Mouse (Mus musculus): ENCODE results near the gene Fndc5. TPM values are rescaled to one million over a fixed set of nuclear protein-coding genes. Genes with fewer than 3 reads are reported as not detected.
A peak's percentile ranks its signal among the peaks of the same experiment; 100 is the strongest.

Gene Fndc5
- total and polyA plus RNA-seq, 2 experiments from 2014 or later: 19.6 to 38.4 TPM

DNA sequence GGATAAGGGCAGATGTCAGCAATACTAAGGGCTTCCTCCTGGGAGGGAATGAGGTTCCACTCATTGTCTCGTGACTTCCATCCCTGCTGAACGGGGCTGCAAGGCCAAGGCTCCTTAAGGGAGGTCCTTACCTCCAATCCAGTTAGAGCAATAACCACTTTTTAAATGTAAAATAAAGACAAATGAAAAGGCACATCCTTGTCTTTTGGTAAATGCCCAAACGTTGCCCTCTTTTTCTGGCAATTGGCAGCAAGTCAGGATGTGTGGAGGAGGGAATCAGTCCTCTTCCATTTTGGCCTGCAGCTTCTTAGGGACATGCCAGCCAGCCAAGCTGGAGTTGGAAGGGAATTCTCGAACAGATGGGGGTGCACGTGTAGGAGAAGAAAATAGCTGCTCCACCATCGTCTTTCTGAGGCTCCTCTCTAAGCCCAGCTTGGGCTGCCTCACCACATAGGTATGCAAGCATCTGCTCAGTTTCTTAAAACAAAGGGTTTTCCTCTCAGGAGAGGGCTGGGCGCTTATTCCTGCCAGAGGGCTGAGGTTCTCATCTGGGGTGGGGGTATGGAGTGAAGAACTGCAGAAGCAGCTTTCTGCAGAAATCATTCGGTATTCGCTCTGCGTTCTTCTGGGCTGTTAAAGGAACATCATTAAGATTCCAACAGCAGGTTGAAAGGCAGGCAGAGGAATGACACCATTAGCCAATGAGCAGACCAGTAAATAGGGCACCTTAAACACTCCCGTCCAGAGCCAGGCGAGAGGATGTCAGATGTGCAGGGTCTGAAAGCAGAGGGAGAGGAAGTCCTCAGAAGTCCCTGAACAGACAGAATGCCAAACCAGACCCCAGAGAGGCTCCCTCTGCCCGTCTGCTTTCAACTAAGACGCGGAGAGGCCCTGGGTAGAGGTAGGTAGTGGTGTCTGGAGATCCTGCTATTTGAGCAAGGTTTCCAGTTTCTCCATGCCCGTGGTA lies 7.9 kb downstream of the Fndc5 start:
- peaks cover 38% of the 10 kb centered on the region for H3K4me1 ChIP-seq (ENCODE audit: insufficient read depth, low read length)
- TF ChIP-seq CTCF (IDR thresholded peaks at IDR 0.05; ENCODE audit: low read depth): no peak
- DNase-seq (ENCODE audit: low spot score): peak; percentile 83
- peak; percentile 75 for ATAC-seq
- 28% methylated on average over 16 of the region's 16 CpGs for WGBS
- no peaks in the 10 kb centered on the region for H3K9me3 ChIP-seq (ENCODE audit: low read length)
- H3K27me3 ChIP-seq (ENCODE audit: insufficient read depth, low read length): no peaks in the 10 kb centered on the region
- peak overlapping the region; percentile 82 for H3K27ac ChIP-seq
- peak overlapping the region; percentile 9 for H3K4me2 ChIP-seq (ENCODE audit: low read depth, low read length)
- H3K4me3 ChIP-seq (ENCODE audit: low read length): no peak overlapping the region
- peaks cover 2% of the 10 kb centered on the region; the same call in 1 of the 2 replicates for H3K36me3 ChIP-seq (ENCODE audit: insufficient read depth, low read length)
- no peak overlapping the region for H3K9ac ChIP-seq (replicated peaks; ENCODE audit: low read length)

GRCm38 (mm10) chr4:129145411-129145810 lies 8.6 kb downstream of the Fndc5 start:
- Histone ChIP-seq H3K27ac (peak overlapping the region; percentile 82), H3K4me1 (ENCODE audit: insufficient read depth, low read length) (peaks cover 33% of the 10 kb centered on the region), H3K9ac (replicated peaks; ENCODE audit: low read length) (no peak overlapping the region), H3K4me3 (ENCODE audit: low read length) (no peak overlapping the region), H3K9me3 (ENCODE audit: low read length) (no peaks in the 10 kb centered on the region), H3K27me3 (ENCODE audit: insufficient read depth, low read length) (no peaks in the 10 kb centered on the region), H3K36me3 (ENCODE audit: insufficient read depth, low read length) (peaks cover 6% of the 10 kb centered on the region; the same call in 1 of the 2 replicates), H3K4me2 (ENCODE audit: low read depth, low read length) (peak overlapping the region; percentile 9)
- no peak for TF ChIP-seq CTCF (IDR thresholded peaks at IDR 0.05; ENCODE audit: low read depth)
- no peak for ATAC-seq
- WGBS: 69% methylated on average over 4 of the region's 4 CpGs
- DNase-seq (ENCODE audit: low spot score): no peak

- no peaks in the 10 kb centered on the region for H3K27me3 ChIP-seq (ENCODE audit: insufficient read depth, low read length)
- H3K9me3 ChIP-seq (ENCODE audit: low read length): no peaks in the 10 kb centered on the region
- TF ChIP-seq CTCF (IDR thresholded peaks at IDR 0.05; ENCODE audit: low read depth): no peak
- H3K36me3 ChIP-seq (ENCODE audit: insufficient read depth, low read length): peaks cover 8% of the 10 kb centered on the region; the same call in 1 of the 2 replicates
- no peak overlapping the region for H3K4me2 ChIP-seq (ENCODE audit: low read depth, low read length)
- no peak for ATAC-seq
- H3K27ac ChIP-seq: peak overlapping the region; percentile 82; the same call in 1 of the 2 replicates
- H3K9ac ChIP-seq (replicated peaks; ENCODE audit: low read length): no peak overlapping the region
- 63% methylated on average over 4 of the region's 4 CpGs for WGBS
- H3K4me1 ChIP-seq (ENCODE audit: insufficient read depth, low read length): peaks cover 33% of the 10 kb centered on the region
- H3K4me3 ChIP-seq (ENCODE audit: low read length): no peak overlapping the region
- DNase-seq (ENCODE audit: low spot score): no peak
Observed at GRCm38 (mm10) chr4:129145943-129146342, 9.1 kb downstream of the Fndc5 start.

- Histone ChIP-seq H3K27me3 (ENCODE audit: insufficient read depth, low read length) (no peaks in the 10 kb centered on the region), H3K4me2 (ENCODE audit: low read depth, low read length) (no peak overlapping the region), H3K4me1 (ENCODE audit: insufficient read depth, low read length) (peaks cover 31% of the 10 kb centered on the region), H3K4me3 (ENCODE audit: low read length) (no peak overlapping the region), H3K9me3 (ENCODE audit: low read length) (no peaks in the 10 kb centered on the region), H3K36me3 (ENCODE audit: insufficient read depth, low read length) (peaks cover 9% of the 10 kb centered on the region; the same call in 1 of the 2 replicates), H3K9ac (replicated peaks; ENCODE audit: low read length) (no peak overlapping the region), H3K27ac (peak overlapping the region; percentile 82; the same call in 1 of the 2 replicates)
- ATAC-seq (no peak), DNase-seq (ENCODE audit: low spot score) (no peak)
- 45% methylated on average over 2 of the region's 2 CpGs for WGBS
- no peak for TF ChIP-seq CTCF (IDR thresholded peaks at IDR 0.05; ENCODE audit: low read depth)
Observed at GRCm38 (mm10) chr4:129146392-129146791, 9.6 kb downstream of the Fndc5 start.

GRCm38 (mm10) chr4:129147552-129148103 lies 10.8 kb downstream of the Fndc5 start:
- H3K4me3 ChIP-seq (ENCODE audit: low read length): no peak overlapping the region
- no peak overlapping the region for H3K27ac ChIP-seq
- no peak for ATAC-seq
- H3K36me3 ChIP-seq (ENCODE audit: insufficient read depth, low read length): peaks cover 20% of the 10 kb centered on the region
- peaks cover 20% of the 10 kb centered on the region for H3K4me1 ChIP-seq (ENCODE audit: insufficient read depth, low read length)
- no peaks in the 10 kb centered on the region for H3K27me3 ChIP-seq (ENCODE audit: insufficient read depth, low read length)
- H3K9ac ChIP-seq (replicated peaks; ENCODE audit: low read length): no peak overlapping the region
- 81% methylated on average over 13 of the region's 13 CpGs for WGBS
- TF ChIP-seq CTCF (IDR thresholded peaks at IDR 0.05; ENCODE audit: low read depth): no peak
- DNase-seq (ENCODE audit: low spot score): no peak
- H3K4me2 ChIP-seq (ENCODE audit: low read depth, low read length): no peak overlapping the region
- H3K9me3 ChIP-seq (ENCODE audit: low read length): no peaks in the 10 kb centered on the region

- TF ChIP-seq CTCF (IDR thresholded peaks at IDR 0.05; ENCODE audit: low read depth): no peak
- no peak for ATAC-seq
- Histone ChIP-seq H3K27ac (no peak overlapping the region), H3K4me3 (ENCODE audit: low read length) (no peak overlapping the region), H3K4me2 (ENCODE audit: low read depth, low read length) (no peak overlapping the region), H3K36me3 (ENCODE audit: insufficient read depth, low read length) (peaks cover 26% of the 10 kb centered on the region), H3K9me3 (ENCODE audit: low read length) (no peaks in the 10 kb centered on the region), H3K9ac (replicated peaks; ENCODE audit: low read length) (no peak overlapping the region), H3K27me3 (ENCODE audit: insufficient read depth, low read length) (no peaks in the 10 kb centered on the region), H3K4me1 (ENCODE audit: insufficient read depth, low read length) (peaks cover 11% of the 10 kb centered on the region; the same call in 1 of the 2 replicates)
- DNase-seq (ENCODE audit: low spot score): no peak
- 65% methylated on average over 1 of the region's 1 CpGs for WGBS
Observed at GRCm38 (mm10) chr4:129149321-129149720, 12.5 kb downstream of the Fndc5 start.
